Mouse (Mus musculus) thymus, adult 2 months (tissue): ENCODE measurements at regions not wholly inside any gene's neighbourhood (a gene's known extent, or its start where the extent isn't known, plus 50 kb on each side); places are given as distances from the start of the nearest gene placed in this dataset.

Source experiments
- CTCF ChIP-seq: fragments of 200-500 bp; IDR thresholded peaks from 2 replicates; pipeline ENCODE4 v1.5.1; 2012; ENCODE audit warnings: mild to moderate bottlenecking, control low read depth, low read length, moderate library complexity, borderline replicate concordance; ENCODE audit not compliant: control insufficient read depth, poor library complexity, insufficient read depth; ENCODE audit errors: extremely low read depth
- POLR2A ChIP-seq: fragments of 200-500 bp; IDR thresholded peaks from 2 replicates; pipeline ENCODE4 v1.6.1; 2012; ENCODE audit warnings: mild to moderate bottlenecking, low read length, control low read depth, moderate library complexity; ENCODE audit not compliant: control insufficient read depth, poor library complexity, insufficient read depth; ENCODE audit errors: extremely low read depth

DNA sequence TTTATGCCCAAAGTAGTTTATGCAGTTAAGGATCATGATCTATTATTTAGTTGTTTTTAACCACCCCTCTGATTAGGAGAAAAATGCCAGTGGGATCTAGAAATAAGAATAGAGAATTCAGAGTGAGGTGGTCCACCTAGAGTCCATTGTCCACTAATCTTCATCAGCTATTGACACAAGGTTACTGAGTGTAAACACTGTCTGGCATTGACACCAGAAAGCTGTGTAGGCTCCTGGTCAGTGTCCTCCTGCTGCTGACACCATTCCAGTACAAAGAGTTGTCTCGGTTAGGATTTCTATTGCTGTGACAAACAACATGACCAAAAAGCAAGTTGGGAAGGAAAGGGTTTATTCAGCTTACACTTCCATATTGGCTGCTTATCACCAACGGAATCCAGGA is 110.1 kb upstream of the Slc4a7 start:
- TF ChIP-seq CTCF (no peak), POLR2A (no peak)
